Mouse (Mus musculus) testis, adult 2 months (tissue): ENCODE results near the gene Hoxb1.

Experiments
- CTCF ChIP-seq: fragments of 200-500 bp; IDR thresholded peaks from 2 replicates; pipeline ENCODE4 v1.5.1; 2012; ENCODE audit warnings: low read depth, mild to moderate bottlenecking, inconsistent platforms, low read length, moderate library complexity; ENCODE audit not compliant: control insufficient read depth, insufficient read depth, insufficient replicate concordance
- POLR2A ChIP-seq: fragments of 200-500 bp; IDR thresholded peaks from 2 replicates; pipeline ENCODE4 v1.6.1; 2012; ENCODE audit warnings: low read depth, mild to moderate bottlenecking, inconsistent platforms, low read length, moderate library complexity; ENCODE audit not compliant: control insufficient read depth

DNA sequence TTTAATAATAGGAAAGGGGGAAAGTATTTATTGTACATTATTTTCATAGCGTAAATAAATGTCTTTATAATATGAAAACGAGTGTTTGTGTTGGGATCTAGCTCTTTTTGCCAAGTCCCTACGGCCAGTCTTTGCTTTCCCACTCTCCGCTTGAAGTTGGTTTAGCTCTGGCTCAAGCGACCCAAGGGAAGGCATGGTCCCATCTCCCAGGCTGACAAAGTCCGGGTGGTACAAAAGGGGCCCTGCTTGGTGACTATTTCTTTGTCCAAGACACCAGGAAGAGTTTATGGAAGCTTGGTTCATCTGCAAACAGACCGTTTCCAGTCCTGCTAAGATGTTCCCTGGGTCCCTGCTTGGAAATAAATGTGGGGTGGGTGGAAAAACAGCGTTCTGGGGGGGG is 11.6 kb upstream of the Hoxb1 start:
- TF ChIP-seq POLR2A (no peak), CTCF (no peak)
